Mouse (Mus musculus): ENCODE data around the gene Shank2. TPM values are rescaled to one million over a fixed set of nuclear protein-coding genes. Genes with fewer than 3 reads are reported as not detected.

Gene Shank2
- polyA plus RNA-seq, 1 experiment from 2014 or later: 1.6 TPM

DNA sequence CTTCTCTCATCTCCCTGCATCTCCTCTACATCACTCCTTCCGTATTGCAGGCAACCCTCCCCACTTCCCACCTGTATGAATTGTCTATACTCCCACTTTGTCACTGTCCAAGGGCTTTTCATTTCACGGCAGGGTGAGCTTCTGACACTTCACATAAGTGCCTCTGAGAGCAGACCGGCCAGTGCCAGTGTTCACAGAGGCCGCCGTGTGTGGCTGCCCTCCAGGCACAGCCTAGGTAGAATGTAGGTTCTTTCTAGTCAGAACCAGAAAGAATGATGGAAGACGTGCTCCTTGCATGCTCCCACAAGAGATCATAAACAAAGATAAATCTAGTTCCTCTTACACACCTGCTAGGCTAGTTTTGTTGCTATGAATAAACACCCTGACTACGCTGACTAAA lies 265.0 kb downstream of the Shank2 start:
- no peaks in the 10 kb centered on the region for H3K36me3 ChIP-seq (ENCODE audit: control insufficient read depth, insufficient read depth, low read length)
- H3K27me3 ChIP-seq (ENCODE audit: control insufficient read depth, insufficient read depth, low read length): no peaks in the 10 kb centered on the region
- no peaks in the 10 kb centered on the region for H3K4me1 ChIP-seq (ENCODE audit: control insufficient read depth, insufficient read depth, low read length)
- H3K27ac ChIP-seq (ENCODE audit: low read length): no peak overlapping the region
- no peak overlapping the region for H3K4me2 ChIP-seq (ENCODE audit: low read depth, low read length)
- H3K9ac ChIP-seq (ENCODE audit: low read length): no peak overlapping the region
- ATAC-seq (ENCODE audit: insufficient read depth, low FRiP score): no peak
- no peak overlapping the region for H3K4me3 ChIP-seq (replicated peaks; ENCODE audit: low read length)
- 51% methylated on average over 7 of the region's 7 CpGs for WGBS
- no peaks in the 10 kb centered on the region for H3K9me3 ChIP-seq (replicated peaks; ENCODE audit: control insufficient read depth, low read length)

DNA sequence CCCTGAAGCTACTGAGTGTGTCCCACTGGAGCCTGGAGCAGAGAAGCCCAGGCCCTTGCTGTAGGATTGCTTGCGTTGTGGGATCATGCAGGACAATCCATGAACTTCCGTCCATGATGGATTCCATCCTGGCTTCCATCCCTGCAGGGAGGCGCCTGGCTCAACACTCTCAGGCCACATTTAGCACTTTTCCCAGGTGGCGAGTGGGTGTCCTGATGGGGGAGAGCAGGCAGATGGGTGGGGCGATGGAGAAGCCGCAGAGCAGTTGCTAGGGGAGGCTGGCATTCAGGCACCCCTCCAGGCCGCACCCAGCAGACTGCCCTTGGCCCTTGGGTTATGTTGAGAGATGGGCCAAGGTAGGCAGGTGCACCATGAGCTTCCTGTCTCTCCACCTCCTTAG lies 266.6 kb downstream of the Shank2 start:
- Histone ChIP-seq H3K27ac (ENCODE audit: low read length) (no peak overlapping the region), H3K4me2 (ENCODE audit: low read depth, low read length) (no peak overlapping the region), H3K4me3 (replicated peaks; ENCODE audit: low read length) (no peak overlapping the region), H3K9ac (ENCODE audit: low read length) (no peak overlapping the region), H3K36me3 (ENCODE audit: control insufficient read depth, insufficient read depth, low read length) (no peaks in the 10 kb centered on the region), H3K27me3 (ENCODE audit: control insufficient read depth, insufficient read depth, low read length) (no peaks in the 10 kb centered on the region), H3K4me1 (ENCODE audit: control insufficient read depth, insufficient read depth, low read length) (no peaks in the 10 kb centered on the region), H3K9me3 (replicated peaks; ENCODE audit: control insufficient read depth, low read length) (no peaks in the 10 kb centered on the region)
- WGBS: 67% methylated on average over 7 of the region's 7 CpGs
- ATAC-seq (ENCODE audit: insufficient read depth, low FRiP score): no peak

DNA sequence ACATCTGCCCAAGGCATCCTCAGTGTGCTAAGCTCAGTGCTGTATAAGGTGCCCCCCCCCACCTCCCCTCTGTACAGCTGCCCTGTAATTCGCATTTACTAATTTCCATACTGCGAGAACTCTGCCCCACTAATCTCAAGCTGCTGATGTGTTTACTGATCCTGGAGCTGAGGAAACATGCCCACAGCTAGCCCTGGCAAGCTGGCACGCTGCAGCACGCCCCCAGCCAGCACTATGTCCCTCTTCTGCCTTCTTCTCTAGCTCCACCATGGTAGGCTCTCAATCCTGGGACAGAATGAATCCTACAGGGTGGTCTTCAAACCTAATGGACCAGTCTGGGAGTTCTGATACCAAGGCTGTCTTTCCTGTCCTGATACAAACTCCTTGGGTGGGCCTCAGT lies 267.1 kb downstream of the Shank2 start:
- Histone ChIP-seq H3K4me3 (replicated peaks; ENCODE audit: low read length) (no peak overlapping the region), H3K36me3 (ENCODE audit: control insufficient read depth, insufficient read depth, low read length) (no peaks in the 10 kb centered on the region), H3K27me3 (ENCODE audit: control insufficient read depth, insufficient read depth, low read length) (no peaks in the 10 kb centered on the region)

DNA sequence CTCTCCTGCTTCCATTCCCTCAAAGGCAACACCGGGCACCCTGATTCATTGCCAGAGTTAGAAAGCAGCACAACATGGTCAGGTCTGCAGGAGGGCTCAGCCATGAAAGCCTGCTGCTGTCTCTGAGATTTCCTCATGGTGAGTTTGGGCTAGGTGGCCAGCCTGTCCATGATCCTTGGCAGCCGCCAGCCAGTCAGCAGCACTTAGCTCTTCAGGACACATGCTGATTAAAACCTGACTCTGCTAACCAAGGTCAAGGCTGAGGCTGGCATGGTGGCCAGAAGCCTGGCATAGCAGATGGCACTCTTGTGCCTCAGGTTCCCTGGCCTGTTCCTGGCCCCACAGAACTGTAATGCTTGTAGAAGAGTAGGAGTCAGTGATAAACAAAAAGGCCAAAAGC lies 269.3 kb downstream of the Shank2 start:
- ATAC-seq (ENCODE audit: insufficient read depth, low FRiP score): no peak
- H3K4me3 ChIP-seq (replicated peaks; ENCODE audit: low read length): no peak overlapping the region
- no peak overlapping the region for H3K9ac ChIP-seq (ENCODE audit: low read length)
- no peak overlapping the region for H3K27ac ChIP-seq (ENCODE audit: low read length)
- no peaks in the 10 kb centered on the region for H3K9me3 ChIP-seq (replicated peaks; ENCODE audit: control insufficient read depth, low read length)
- no peak overlapping the region for H3K4me2 ChIP-seq (ENCODE audit: low read depth, low read length)
- no peaks in the 10 kb centered on the region for H3K36me3 ChIP-seq (ENCODE audit: control insufficient read depth, insufficient read depth, low read length)
- H3K27me3 ChIP-seq (ENCODE audit: control insufficient read depth, insufficient read depth, low read length): no peaks in the 10 kb centered on the region
- no peaks in the 10 kb centered on the region for H3K4me1 ChIP-seq (ENCODE audit: control insufficient read depth, insufficient read depth, low read length)
- WGBS: 91% methylated on average over 2 of the region's 2 CpGs

More for the DNA sequence above, 267.1 kb downstream of the Shank2 start:
- no peak for ATAC-seq (ENCODE audit: insufficient read depth, low FRiP score)
- no peak overlapping the region for H3K4me2 ChIP-seq (ENCODE audit: low read depth, low read length)
- no peak overlapping the region for H3K9ac ChIP-seq (ENCODE audit: low read length)
- no peaks in the 10 kb centered on the region for H3K4me1 ChIP-seq (ENCODE audit: control insufficient read depth, insufficient read depth, low read length)
- 70% methylated on average over 4 of the region's 4 CpGs for WGBS
- no peak overlapping the region for H3K27ac ChIP-seq (ENCODE audit: low read length)
- H3K9me3 ChIP-seq (replicated peaks; ENCODE audit: control insufficient read depth, low read length): no peaks in the 10 kb centered on the region

DNA sequence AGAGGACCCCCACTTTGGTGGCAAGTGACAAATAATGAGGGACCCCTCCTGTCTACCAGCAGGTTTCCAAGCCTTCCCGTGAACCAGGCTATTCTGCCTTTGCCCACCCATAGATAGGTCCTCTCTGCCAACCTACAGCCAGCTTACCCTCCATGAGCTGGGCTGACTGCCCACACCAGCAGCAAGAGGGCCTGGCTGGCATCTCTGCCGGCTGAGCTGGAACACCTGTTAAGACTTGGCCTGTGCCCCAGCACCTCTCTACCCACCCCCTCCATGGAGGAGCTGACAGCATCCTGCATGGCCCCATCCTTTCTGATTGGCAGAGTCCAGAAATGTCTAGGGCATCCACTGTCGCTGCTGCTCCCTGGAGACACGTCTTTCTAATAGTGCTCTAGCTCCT lies 277.0 kb downstream of the Shank2 start:
- Histone ChIP-seq H3K4me2 (ENCODE audit: low read depth, low read length) (no peak overlapping the region), H3K9ac (ENCODE audit: low read length) (no peak overlapping the region), H3K27me3 (ENCODE audit: control insufficient read depth, insufficient read depth, low read length) (0 out of 2 replicates have a peak, but pooled peaks cover 2% of the 10 kb centered on the region), H3K9me3 (replicated peaks; ENCODE audit: control insufficient read depth, low read length) (no peaks in the 10 kb centered on the region), H3K27ac (ENCODE audit: low read length) (no peak overlapping the region), H3K4me3 (replicated peaks; ENCODE audit: low read length) (no peak overlapping the region), H3K36me3 (ENCODE audit: control insufficient read depth, insufficient read depth, low read length) (no peaks in the 10 kb centered on the region), H3K4me1 (ENCODE audit: control insufficient read depth, insufficient read depth, low read length) (no peaks in the 10 kb centered on the region; the same call in 1 of the 2 replicates)
- WGBS: 76% methylated on average over 4 of the region's 4 CpGs
- ATAC-seq (ENCODE audit: insufficient read depth, low FRiP score): no peak

DNA sequence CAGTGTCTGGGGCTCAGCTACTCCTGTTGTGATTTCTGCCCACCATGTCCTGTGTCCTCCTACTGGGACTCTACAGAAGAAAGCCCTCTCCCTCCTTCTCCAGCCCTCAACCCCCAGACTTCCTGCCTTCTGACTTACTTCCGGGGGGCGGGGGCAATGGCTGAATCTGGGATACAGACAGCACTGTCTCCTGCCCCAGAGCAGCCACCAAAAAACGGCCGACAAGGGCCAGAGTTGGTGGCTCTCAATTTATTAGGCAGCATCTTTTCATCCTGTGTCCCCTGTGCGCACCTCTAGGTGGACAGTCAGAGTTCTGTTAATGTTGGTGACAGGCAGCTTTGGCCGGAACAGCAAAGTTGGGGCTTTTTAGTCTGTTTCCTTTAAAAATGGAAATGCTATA lies 282.0 kb downstream of the Shank2 start:
- ATAC-seq (ENCODE audit: insufficient read depth, low FRiP score): no peak
- Histone ChIP-seq H3K9ac (ENCODE audit: low read length) (peak overlapping the region; percentile 41), H3K27ac (ENCODE audit: low read length) (no peak overlapping the region)

DNA sequence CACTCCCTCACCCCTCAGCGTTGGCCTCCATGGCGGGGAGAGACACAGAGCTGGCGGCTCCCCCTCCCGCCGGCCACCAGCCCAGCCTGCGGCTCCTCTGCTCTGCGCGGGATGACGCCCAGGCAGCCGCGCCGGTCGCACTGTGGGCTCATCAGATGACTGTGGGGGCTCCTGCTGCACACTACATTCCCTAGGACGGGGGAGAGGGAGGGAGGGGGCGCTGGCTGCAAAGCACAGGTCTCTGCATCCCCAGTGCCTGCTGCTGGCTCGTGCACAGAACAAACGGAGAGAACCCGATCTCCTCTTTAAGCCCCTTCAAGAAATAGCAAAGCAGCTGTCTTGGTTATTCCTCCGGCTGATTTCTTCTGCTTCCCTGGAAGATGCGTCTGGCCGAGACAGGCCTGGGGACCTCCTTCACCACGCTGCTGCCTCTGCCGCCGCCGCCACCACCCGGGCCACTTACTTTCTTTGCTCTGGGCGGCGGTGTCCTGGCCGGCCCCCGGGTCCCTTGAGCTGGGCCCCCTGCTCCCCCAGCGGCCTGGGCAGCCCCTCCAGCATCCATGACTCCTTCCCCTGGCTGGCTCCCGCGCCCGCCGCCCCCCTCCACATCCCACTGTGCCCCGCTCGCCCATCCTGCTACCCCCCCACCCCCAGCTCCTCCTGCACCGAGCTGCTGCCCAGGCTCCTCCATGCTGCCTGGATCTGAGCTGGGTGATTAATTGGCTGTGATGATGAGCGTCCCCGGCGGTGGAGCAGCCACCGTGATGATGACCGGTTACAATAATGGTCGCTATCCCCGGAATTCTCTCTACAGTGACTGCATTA lies 282.7 kb downstream of the Shank2 start:
- Histone ChIP-seq H3K27me3 (ENCODE audit: control insufficient read depth, insufficient read depth, low read length) (0 out of 2 replicates have a peak, but pooled peaks cover 4% of the 10 kb centered on the region), H3K36me3 (ENCODE audit: control insufficient read depth, insufficient read depth, low read length) (no peaks in the 10 kb centered on the region), H3K4me2 (ENCODE audit: low read depth, low read length) (peak overlapping the region; percentile 54), H3K9ac (ENCODE audit: low read length) (peak overlapping the region; percentile 41), H3K4me3 (replicated peaks; ENCODE audit: low read length) (peak overlapping the region; percentile 32), H3K4me1 (ENCODE audit: control insufficient read depth, insufficient read depth, low read length) (peaks cover 8% of the 10 kb centered on the region), H3K9me3 (replicated peaks; ENCODE audit: control insufficient read depth, low read length) (no peaks in the 10 kb centered on the region), H3K27ac (ENCODE audit: low read length) (no peak overlapping the region)
- WGBS: 3% methylated on average over 44 of the region's 45 CpGs
- peak; percentile 46; the same call in 1 of the 2 replicates for ATAC-seq (ENCODE audit: insufficient read depth, low FRiP score)

More for the DNA sequence above, 282.0 kb downstream of the Shank2 start:
- Histone ChIP-seq H3K4me1 (ENCODE audit: control insufficient read depth, insufficient read depth, low read length) (peaks cover 8% of the 10 kb centered on the region), H3K9me3 (replicated peaks; ENCODE audit: control insufficient read depth, low read length) (no peaks in the 10 kb centered on the region), H3K4me2 (ENCODE audit: low read depth, low read length) (peak overlapping the region; percentile 54), H3K27me3 (ENCODE audit: control insufficient read depth, insufficient read depth, low read length) (0 out of 2 replicates have a peak, but pooled peaks cover 4% of the 10 kb centered on the region), H3K4me3 (replicated peaks; ENCODE audit: low read length) (peak overlapping the region; percentile 32), H3K36me3 (ENCODE audit: control insufficient read depth, insufficient read depth, low read length) (no peaks in the 10 kb centered on the region)
- 6% methylated on average over 6 of the region's 6 CpGs for WGBS

DNA sequence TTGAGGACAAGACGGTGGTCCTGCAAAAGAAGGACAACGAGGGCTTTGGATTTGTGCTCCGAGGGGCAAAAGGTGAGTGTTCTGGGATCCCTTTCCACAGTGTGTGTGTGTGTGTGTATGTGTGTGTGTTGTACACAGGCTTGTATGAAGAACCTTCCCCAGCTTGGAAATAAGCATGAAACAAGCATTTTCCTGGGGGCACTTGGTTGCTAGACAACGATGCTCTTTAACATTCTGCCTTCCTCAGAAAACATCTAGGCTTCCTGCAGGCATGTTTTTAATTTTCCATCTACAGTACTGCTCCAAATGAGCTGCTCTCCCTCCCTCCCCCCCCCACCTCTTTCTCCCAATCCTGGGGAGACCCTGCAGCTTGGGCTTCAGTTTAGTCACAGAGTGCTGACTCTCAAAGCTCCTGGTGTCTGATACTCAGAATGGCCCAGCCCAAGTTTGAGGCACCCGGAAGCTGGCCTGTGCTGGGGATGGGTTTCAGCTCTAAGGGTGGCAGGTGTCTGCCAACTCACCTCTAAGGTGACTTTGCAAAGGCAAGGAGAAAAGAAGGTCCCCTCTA lies 283.4 kb downstream of the Shank2 start:
- Histone ChIP-seq H3K9ac (ENCODE audit: low read length) (no peak overlapping the region), H3K4me1 (ENCODE audit: control insufficient read depth, insufficient read depth, low read length) (peaks cover 8% of the 10 kb centered on the region), H3K9me3 (replicated peaks; ENCODE audit: control insufficient read depth, low read length) (no peaks in the 10 kb centered on the region), H3K36me3 (ENCODE audit: control insufficient read depth, insufficient read depth, low read length) (no peaks in the 10 kb centered on the region), H3K27ac (ENCODE audit: low read length) (no peak overlapping the region), H3K27me3 (ENCODE audit: control insufficient read depth, insufficient read depth, low read length) (0 out of 2 replicates have a peak, but pooled peaks cover 4% of the 10 kb centered on the region), H3K4me3 (replicated peaks; ENCODE audit: low read length) (peak overlapping the region; percentile 32; the same call in 1 of the 2 replicates), H3K4me2 (ENCODE audit: low read depth, low read length) (peak overlapping the region; percentile 54)
- no peak for ATAC-seq (ENCODE audit: insufficient read depth, low FRiP score)
- 41% methylated on average over 5 of the region's 5 CpGs for WGBS

DNA sequence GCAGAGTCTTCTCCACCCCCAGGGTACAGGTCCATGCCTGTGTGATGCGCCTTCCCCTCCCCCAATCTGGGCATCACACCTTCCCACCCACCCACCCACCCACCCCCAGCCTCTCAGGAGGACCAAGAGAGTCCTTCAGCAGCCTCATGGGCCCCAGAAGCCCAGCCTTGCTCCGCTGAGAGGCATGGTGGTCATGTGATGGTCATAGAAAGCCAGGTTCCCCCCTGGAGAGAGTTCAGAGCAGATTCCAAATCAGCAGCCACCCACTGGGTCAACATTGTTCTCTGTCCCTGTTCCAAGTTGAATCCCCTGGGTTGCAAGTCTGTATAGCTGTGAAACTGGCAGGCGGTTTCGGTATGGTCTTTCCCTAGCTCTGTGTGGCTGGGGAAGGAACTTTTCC lies 284.2 kb downstream of the Shank2 start:
- 81% methylated on average over 4 of the region's 4 CpGs for whole genome bisulfite sequencing

More for the DNA sequence above, 284.2 kb downstream of the Shank2 start:
- H3K4me1 ChIP-seq (ENCODE audit: control insufficient read depth, insufficient read depth, low read length): peaks cover 8% of the 10 kb centered on the region
- no peak for ATAC-seq (ENCODE audit: insufficient read depth, low FRiP score)
- H3K27me3 ChIP-seq (ENCODE audit: control insufficient read depth, insufficient read depth, low read length): 0 out of 2 replicates have a peak, but pooled peaks cover 4% of the 10 kb centered on the region
- no peaks in the 10 kb centered on the region for H3K9me3 ChIP-seq (replicated peaks; ENCODE audit: control insufficient read depth, low read length)
- no peaks in the 10 kb centered on the region for H3K36me3 ChIP-seq (ENCODE audit: control insufficient read depth, insufficient read depth, low read length)
- H3K9ac ChIP-seq (ENCODE audit: low read length): no peak overlapping the region
- no peak overlapping the region for H3K27ac ChIP-seq (ENCODE audit: low read length)
- no peak overlapping the region for H3K4me3 ChIP-seq (replicated peaks; ENCODE audit: low read length)
- H3K4me2 ChIP-seq (ENCODE audit: low read depth, low read length): no peak overlapping the region

All from stomach, embryonic 16.5 days (tissue).